Mouse (Mus musculus) adrenal gland, postnatal 14 days (tissue): ENCODE data around the gene Cdh23. TPM values are rescaled to one million over a fixed set of nuclear protein-coding genes. Genes with fewer than 3 reads are reported as not detected.

ENCODE experiments used
- DNase-seq: peaks from one replicate; pipeline ENCODE4 v3.0.0; 2021; ENCODE audit warnings: mixed read lengths
- total RNA-seq: library from RNA; stranded (reverse); gene quantifications from 2 replicates; pipeline ENCODE4 v1.2.3, GENCODE M21; 2021

Gene Cdh23
- total RNA-seq, 1 experiment from 2014 or later: 4.5 TPM

DNA sequence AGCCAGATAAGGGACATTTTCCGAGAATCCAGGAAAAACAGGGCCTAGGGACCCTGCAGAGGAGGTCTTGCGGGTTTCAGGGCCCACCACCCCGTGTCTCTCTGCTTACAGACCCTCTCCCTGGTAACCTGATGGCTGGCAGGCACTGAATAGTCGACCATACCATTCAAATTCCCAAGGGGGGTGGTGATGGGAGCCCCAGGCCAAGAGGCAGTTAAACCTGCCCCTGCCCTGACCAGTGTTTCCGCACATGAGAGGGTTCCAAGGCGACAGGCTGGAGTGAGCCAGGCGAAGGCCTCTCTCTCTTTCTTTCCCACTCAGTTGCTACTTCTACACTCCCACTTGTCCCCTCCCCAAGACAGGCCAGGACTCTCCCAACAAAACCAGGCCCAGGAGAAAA lies 296.8 kb downstream of the Cdh23 start, which contains the start of gene Gm17455:
Gene Gm17455, plus strand, starts transcription at position 278 of the 400 bp plus-strand sequence.
- no peak for DNase-seq

DNA sequence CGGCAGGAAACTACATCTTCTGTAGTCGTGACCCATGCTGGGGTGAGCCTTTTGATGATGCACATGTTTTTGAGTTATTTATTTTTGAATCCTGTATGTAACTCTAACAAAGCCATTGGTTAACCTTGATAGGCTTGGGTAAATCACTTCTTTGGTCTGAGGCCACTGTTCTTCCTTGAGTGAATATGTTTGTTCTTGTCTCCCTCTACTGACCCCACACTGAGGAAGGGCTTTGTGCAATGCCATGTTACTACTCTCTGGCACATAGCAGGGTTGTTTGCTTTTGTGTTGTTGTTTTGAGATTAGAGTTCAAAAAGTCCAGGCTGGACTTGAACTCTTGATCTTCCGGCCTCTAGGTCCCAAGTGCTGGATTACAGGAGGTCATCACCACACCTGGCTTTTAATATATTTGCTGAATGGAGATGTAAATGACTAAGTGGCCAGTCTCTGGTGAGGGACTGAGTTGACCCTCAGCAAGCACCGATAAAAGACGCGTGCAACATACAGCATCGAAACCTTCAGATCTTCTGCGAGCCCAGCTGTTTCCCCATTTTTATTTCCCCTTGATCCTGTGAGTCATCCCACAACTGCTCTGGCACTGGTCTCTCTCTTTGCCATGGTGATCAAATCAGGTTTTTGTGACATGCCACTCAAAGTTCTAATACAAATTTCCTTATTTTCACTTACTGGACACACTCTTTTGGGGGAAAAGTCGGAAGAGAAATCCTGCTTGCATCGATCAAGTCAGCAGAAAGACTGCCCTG lies 298.1 kb downstream of the Cdh23 start:
- DNase-seq: no peak

DNA sequence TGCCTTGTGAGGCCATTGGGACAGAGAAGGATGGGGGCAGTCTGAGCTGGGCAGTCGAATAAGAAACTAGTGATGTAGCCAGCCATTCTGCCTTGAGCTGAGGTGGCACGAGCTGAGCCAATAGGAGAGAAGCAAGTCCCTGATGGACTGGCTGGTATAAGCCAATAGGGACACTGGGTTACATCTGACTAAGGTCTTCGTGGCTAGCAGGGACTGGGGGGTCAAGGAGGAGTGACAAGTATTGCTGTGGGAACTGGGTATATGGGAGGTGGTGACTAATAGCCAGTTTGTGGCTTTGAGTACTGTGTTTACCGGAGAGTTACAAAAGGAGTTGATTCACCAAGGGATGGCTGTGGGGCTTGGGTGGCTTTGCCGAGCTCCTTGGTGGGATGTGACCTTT lies 300.7 kb downstream of the Cdh23 start:
- peak; percentile 32 for DNase-seq

DNA sequence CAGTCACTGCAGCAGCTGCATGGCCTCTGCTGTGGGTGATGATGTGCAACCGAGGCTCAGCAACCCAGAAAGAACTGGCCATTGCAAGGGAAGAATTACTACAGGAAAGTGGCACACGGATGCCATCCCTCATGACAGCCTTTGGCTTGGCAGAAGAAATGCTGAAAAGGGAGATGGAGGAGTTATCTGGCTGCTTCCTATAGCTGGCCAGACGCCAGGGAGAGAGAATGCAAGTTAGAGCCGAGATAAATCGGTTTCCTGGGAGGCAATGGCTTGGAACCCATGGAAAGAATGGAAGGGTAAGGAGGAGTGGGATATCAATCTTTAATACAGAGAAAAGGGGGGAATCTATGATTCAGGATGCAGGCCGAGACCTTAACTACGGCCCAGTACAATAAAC lies 301.4 kb downstream of the Cdh23 start:
- DNase-seq: no peak

DNA sequence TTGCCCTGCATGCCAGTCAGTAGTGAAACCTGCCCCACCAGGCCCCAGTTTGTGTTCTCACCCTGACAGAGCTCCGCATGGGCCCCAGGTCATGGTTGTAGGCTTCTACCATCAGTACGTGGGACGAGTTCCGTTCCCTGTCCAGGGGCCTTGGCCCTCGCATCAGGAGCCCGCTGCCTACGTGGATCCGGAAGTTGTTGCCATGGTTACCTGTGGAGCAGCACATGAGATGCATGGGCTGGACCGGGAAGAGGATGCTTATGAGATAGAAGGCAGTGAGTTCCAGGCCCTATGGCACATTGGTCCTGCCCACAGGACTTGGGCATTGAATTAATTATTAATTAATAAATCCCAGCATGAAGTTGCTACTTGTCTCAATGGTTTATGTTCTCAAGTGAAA lies 304.6 kb downstream of the Cdh23 start:
- no peak for DNase-seq

DNA sequence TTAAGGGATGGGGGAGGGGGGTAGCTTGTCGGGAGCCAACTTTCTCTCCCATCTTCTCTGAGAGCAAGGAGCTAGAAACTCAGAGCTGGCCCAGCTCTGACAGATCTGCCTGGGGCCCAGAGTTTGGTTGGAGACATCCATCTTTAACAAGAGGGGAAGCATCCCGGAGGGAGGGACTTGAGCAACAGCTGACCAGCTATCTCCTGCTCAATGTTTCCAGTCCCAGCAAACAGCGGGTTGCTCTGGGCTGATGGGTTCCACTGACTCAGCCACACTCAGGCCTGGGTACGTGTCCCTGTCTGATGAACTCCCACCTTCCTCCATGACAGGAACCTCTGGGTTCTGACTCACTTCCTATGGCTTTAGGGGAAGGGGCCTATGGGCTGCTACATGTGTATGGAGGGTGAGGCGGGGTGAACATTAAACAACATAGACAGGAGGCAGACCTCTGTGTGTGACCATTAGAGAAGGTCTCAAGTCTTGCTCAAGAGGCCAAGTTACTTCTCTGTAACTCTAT lies 305.3 kb downstream of the Cdh23 start:
- DNase-seq: no peak

DNA sequence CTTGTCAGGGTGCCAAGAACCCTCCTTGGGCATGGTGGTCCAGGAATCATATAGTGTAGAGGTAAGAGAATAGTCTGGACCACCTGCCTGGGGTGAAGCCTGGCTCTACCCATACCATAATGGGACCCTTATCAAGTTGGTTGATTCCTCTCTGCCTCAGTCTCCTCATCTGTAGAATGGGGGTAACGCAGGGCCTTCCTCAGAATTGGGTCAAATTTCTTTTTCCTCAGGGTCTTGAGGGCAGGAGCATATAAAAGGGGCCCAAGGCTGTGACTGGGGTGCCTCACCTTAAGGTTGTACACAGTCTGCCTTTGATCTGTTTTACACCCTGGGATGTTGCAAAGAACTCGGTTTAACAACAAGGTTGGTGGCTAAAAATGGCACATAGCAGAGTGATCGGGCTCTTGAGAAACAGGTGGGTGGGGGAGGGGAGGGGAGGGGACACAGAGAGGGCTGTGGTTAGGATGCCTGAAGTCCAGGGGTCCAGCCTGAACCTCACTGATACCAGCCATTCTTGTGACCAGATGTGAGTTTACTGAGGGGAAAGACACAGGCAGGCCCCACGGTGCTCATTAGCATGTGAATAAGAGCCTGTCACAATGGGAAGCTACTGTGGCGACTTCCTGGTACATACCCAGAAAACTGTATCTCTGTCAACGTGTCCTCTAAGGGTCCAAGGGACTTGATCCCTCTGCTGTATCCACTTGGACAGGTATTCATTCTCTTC lies 305.9 kb downstream of the Cdh23 start:
- no peak for DNase-seq

DNA sequence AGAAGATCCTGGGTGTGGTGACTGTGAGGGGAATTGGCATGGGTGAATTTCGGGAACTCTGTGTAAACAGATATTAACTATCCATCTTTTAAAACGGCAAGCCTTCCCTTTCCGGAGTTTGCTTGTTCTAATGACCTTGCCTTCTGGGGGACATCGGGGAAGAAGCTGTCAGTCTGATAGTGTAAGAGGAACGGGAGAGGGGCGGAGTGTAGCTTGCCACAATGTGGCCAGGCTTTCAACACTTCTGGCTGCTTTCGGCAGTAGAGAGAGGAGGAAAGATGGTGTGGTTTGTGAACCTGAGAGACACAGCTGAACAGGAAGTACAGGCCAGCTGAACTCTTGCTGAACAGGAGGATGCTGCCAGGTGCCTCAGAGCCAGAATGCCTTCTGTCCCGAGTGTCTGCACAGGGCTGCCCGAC lies 306.8 kb downstream of the Cdh23 start:
- DNase-seq: peak; percentile 32

DNA sequence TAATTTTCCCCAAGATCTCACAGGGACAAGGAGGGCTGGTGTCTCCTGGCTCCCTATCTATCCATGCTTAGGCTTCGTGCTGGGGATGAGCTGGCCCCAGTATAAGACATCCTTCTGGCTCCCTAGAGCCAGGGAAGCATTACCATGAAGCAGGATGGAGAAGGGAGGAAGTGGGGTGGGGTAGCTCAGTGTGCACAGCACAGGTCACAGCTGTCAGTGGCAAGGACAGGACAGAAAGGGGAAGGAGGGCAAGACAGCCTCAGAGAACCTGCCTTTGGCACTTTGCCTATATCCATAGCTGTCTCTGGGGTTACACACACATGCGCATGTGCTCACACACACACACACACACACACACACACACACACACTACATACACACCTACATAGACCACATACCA lies 308.0 kb downstream of the Cdh23 start:
- DNase-seq: no peak

DNA sequence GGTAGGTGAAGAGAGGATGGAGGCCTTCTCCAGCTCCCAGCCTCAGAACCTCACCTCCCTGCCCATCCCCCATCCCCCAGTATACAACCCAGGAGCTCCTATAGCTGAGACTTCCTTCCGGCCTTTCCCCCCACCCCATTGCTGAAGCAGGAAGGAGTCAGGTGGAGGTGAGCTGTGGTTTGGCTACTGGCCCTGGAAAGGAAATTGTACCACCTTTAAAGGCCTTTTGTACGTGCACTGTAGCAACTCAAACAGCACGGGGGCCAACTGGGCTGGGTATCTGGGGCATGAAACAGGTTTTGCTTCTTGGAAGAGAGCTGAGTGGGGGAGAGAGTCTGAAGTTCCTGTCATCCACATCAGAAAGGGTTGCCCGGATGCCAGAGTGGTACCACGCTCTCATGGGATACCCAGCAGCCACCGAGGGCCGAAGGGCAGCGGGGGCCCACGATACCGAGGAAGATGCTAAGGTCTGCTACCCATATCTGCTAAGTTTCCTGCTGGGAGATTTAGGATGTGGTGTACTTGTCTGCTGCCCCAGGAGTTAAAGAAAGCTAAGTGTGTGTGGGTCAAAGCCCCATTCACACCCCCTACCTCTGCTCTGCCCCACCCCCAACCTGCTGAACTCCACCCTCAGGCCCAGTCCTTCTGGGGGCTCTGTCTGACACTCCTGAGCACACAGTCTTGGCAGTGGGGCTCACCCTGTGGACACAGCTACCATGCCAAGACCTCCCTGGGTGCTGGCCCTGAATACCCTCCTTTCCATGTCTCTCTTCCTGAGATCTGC lies 315.0 kb downstream of the Cdh23 start:
- no peak for DNase-seq

DNA sequence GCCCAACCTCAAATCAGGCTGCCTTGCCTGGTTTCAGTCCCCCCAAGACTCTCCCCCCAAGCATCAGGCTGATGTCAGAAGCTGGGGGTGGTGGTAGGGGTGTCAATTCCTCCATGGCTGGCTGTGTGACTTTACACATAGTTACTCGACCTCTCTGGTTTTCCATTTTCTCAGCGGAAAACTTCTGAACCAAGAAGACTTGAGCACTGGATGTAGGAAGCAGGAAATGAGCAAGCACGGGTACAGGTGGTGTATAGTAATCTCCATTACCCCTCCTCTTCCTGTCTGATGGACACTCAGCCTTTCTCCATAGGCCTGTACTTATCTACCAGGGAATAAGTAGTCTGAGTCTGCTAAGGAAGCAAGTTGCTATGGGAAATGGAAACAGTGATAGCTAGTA lies 316.1 kb downstream of the Cdh23 start:
- DNase-seq: no peak

DNA sequence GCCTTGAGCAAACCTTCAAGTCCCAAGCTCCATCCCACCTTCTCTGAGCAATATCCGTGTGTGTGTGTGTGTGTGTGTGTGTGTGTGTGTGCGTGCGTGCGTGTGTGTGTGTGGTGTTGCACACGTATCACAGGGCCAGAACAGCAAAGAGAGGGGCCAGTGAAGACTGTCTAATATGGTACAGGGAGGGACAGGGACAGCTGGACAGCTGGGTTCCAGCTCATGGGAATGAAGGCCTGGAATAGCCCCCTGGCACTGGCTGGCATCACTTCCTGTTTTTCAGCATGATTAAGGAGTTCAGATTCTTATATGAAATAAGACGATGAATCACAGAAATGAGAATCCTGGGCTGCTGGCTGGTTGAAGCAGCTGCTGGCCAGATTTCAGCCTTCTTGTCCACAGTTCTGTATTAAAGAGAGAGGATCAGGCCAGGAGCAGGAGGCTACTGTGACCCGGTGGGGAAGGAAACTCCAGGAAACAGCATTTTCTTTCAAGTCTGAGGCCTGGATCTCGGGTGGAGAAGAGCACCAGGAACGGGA lies 316.8 kb downstream of the Cdh23 start:
- DNase-seq: no peak

DNA sequence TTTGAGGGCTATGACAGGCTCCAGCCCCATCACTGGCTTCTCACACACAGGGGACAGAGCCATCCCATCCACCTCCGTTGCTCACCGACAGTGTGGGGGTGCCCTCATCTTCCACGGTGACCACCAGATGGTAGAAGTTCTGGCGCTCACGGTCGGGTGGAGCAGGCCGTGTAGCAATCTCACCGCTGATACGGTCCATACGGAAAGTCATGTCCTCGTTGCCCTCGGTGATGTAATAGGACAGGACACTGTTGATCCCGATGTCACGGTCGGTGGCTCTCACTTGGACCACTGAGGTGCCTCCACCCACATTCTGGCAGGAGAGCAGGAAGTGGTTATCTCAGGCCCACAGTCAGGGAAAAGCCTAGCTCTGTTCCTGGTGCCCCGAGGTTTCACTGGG lies 319.6 kb downstream of the Cdh23 start:
- no peak for DNase-seq

DNA sequence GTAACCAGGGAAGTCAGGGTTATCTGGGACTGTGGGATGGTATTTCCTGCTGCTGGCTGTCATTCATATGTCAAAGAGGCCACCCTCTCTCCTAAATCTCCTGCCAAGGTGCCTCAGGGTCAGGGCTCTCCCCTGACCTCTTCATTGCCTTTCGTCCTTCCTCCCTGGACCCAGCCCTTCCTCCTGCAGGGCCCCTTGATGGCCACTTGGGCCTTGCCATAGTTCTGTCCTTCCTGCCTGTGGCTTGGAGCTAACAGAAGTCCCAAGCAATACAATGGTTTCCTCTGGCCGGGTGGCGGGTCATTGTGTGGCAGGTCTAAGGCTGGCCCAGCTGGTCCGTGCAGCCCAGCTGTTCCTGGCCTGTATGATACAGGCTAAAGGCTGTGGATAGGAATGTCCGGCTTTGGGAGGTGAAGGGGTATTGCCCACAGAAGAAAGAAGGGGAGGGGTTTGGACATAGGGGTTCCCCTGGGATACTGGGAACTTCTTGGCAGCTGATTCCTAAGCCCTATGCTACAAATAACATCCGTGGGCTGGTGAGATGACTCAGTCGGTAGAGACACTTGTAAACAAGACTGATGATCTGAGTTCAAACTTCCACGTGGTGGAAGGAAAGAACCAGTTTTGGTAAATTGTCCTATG lies 322.2 kb downstream of the Cdh23 start:
- DNase-seq: peak; percentile 50

DNA sequence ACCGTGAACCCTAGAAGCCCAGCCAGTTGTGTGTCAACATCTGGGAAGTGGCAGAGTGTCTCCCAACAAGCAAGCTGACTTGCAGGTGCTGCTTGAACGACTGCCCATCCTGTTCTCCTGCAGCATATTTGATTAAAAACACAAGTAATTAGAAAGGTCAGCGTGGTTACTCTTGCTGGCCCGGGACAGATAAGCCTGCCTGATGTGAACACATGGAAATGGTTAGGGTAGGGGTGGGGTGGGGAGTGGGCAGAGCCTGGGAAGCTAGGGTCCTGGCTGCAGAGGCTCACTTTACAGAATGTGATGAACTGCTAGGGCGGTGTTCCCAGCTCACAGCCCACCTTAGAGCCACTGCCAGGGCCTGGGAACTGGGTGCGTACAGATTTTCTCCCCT lies 322.8 kb downstream of the Cdh23 start:
- no peak for DNase-seq

DNA sequence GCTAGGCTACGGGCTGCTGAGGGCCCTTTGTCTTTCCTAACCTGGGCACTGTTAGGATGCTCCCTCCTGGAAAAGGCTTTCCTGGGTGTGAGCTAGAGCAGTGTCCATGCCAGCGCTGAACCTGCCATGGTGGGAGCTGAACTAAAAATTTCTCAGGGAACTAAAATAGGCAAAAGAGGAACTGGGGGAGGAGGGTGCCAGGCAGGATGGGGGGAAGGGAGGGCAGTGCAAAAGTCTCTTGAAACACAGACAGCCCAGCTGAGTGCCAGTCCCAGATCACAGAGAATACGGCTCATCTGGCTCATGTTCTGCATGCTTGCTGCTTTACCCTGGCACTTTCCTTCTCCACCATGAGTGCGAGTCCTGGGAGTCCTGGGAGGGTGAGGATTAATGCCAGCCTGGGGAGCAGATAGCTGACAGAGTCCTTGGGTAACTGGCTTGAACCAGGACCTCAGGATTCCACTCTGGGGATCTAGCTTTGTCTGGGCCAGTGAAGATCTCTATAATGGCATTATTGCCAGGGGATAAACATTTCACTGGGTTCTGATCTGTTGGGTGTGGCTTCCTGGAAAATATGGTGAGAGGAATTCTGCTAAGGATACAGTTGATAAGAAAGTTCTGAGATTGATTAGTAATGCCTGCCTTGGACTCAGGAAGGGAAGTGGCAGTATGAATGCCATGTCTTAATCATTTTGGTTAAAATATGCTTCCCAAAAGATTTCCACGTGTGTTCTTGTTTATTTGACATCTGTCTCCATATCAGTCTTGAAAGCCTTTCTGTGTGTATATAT lies 324.5 kb downstream of the Cdh23 start:
- DNase-seq: peak; percentile 48

DNA sequence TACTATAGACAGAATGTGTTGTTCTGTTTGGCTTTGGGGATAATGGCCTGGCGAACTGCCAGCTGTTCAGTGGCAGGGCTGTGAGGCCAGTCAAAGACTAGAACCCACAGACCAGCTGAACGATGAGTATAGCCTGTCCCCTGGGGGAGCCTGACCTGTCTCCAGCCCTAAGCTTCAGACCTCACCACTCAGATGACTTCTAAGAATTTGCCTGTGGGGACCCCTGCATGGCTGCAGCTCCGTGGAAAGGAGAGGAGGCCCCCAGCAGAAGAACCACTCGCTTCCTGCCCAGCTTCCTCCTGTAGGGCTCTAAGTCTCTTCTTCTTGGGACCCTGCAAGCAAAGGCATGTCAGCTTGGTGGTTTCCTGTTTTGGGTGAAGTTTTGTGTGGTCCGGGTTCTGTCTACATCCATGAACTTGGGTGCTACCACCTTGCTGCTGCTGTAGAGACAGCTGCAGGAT lies 325.7 kb downstream of the Cdh23 start:
- peak; percentile 18 for DNase-seq

DNA sequence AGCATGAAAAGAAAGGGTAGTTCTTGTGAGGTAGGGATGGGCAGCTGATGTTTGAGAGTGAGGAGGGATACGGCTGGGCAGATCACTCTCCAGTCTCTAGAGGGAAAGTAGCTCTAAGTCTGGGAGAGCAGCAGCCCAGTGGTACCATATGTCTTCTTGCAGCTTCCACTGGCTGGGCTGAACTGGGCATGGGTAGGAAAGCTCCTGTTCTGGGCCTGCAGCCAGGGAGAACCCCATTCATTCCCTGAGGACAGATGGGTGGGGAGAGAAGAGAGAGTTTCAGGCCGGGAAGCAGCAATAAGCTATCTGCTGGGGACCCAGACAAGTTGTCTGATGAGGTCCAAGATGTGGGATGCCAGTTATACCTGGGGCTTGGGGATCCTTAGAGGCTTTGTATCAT lies 326.2 kb downstream of the Cdh23 start:
- DNase-seq: peak; percentile 49

DNA sequence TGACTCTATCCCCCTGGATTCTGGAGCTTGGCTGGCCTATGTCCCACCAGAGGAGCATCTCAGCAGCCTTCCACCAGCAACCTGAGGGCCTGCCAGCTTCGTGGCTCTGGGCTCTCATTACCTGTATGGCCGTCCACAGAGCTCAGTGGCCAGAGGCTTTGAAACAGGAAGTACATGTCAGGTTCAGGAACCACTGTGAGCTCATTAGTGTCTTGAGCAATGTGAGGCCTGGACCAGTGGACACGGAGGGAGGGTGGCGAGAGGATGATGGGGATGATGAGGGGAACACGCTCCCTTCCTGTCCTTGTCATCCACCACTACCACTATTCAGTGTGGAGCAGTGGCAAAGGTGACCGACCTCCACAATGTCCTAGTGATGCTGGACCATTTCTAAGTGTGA lies 326.9 kb downstream of the Cdh23 start:
- no peak for DNase-seq

DNA sequence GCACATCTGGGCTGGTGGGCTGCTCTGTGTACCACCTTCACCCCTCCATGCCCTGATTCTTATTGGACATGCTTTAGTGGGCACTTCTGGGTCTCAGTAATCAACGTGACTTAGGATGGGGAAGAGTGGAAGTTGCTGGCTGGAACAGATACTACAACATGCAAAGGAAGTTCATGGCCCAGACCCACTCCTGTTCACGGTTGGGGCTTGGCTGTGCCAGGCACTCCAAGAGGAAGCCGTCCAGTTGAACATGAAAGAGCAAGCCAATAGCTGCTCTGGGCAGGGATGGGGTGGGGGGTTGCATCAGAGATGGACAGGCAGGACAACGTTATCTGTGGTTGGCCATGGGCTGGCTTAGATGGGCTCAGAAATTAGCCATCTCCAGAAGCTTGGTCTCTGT lies 328.4 kb downstream of the Cdh23 start:
- DNase-seq: no peak

DNA sequence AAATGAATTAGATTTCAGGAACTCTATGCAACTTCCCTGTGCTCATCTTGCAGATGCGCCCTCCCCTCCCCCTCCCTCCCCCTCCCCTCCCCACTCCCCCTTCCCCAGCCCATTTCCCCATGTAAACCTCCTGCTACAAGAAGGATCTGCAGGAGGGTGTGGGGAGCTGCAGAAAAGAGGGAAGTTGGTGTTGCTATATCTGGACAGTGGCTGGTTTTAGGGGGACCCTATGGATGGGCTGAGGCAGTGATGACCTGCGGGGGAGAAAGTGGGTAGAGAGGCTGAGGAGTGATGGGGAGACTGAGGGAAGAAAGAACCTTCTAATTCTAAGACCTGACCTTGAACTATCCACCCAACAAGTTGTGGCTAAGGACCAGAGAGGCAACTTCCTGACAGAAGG lies 329.1 kb downstream of the Cdh23 start:
- DNase-seq: no peak
